22 mouse cellular contexts compared by ENCODE assay signal in the genomic region with DNA sequence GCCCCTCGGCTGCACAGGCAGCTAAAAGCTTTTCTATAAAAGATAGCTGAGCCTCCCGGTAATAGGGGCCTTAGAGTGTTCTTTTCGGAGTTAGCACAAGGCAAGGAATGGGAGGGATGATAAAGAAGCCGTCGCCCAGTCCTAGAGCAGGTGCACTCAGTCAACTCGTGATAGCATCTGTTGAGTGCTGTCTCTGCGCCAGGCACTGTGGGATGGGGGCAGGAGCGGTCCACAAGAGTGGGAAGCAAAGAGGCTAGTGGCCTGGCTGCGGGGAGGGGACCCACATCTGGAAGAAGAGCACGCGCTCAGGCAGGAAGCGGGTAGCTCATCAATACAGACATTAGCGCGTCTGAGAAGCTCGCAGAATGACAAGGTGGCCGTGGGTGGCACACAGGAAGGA.
A peak's percentile ranks its signal among the peaks of the same experiment; 100 is the strongest.
DNase-seq lines count a peak whose midpoint lies in the region; ATAC-seq and TF ChIP-seq lines count a peak whose summit lies in the region.
"Had no signal": no experiment of that assay in that cellular context is flagged by ENCODE, and none has a peak within 500 bp of the region (broad histone marks: within the 10 kb centered on the region; RNA-seq: fewer than 3 reads in every experiment).

No protein-coding gene starts in this region.

- WGBS in hindbrain, embryonic 10.5 days = 83% methylated on average over 16 of the region's 16 CpGs
- WGBS in hindbrain, postnatal 0 days = 63% methylated on average over 16 of the region's 16 CpGs

- H3K4me1 ChIP-seq in hindbrain, embryonic 10.5 days (replicated peaks) = peaks cover 84% of the 10 kb centered on the region
- H3K4me1 ChIP-seq in hindbrain, postnatal 0 days (ENCODE audit: insufficient read depth, low read length) = peaks cover 46% of the 10 kb centered on the region

- TF ChIP-seq POLR2A in brain, embryonic 14.5 days (IDR thresholded peaks at IDR 0.05; ENCODE audit: borderline replicate concordance, extremely low read depth, insufficient read depth, insufficient read length, poor library complexity, severe bottlenecking) = no peak

- DNase-seq in heart, adult 11 months = peak; percentile 93
- no peak for DNase-seq in heart, adult 8-10 months (ENCODE audit: low spot score)
- DNase-seq in hindbrain, embryonic 10.5 days (ENCODE audit: low spot score) = no peak
- DNase-seq in hindbrain, postnatal 0 days (ENCODE audit: low spot score) = no peak
- peak; percentile 31 for DNase-seq in brain, embryonic 14.5 days (ENCODE audit: low read depth)
- peak; percentile 25 for DNase-seq in naive thymus-derived CD4-positive, alpha-beta T cell, adult 2 months (ENCODE audit: low read depth)
- no peak for DNase-seq in thymus, postnatal 4 days
- no peak for DNase-seq in urinary bladder, postnatal 10 days (ENCODE audit: low spot score)
- DNase-seq: adrenal gland, postnatal 36 days; B cell, adult 2 months; cerebellum, postnatal 36 days; kidney, postnatal 36 days; layer of hippocampus, adult 9-11 months; liver, embryonic 13.5 days; lung, embryonic 14.5 days; right cerebral cortex, adult 18-20 months; spleen, adult 18-20 months had no signal

- no peak for TF ChIP-seq CTCF in hindbrain, postnatal 0 days (IDR thresholded peaks at IDR 0.05; ENCODE audit: low read depth)
- TF ChIP-seq CTCF in brain, embryonic 14.5 days (IDR thresholded peaks at IDR 0.05; ENCODE audit: borderline replicate concordance, extremely low read depth, insufficient read depth, insufficient read length) = no peak

- H3K4me3 ChIP-seq in hindbrain, embryonic 10.5 days = no peak overlapping the region
- no peak overlapping the region for H3K4me3 ChIP-seq in hindbrain, postnatal 0 days (ENCODE audit: low read length)
- H3K4me3 ChIP-seq: embryonic facial prominence, embryonic 10.5 days; limb, embryonic 13.5 days; liver, embryonic 13.5 days; neural tube, embryonic 13.5 days had no signal

- peak overlapping the region; percentile 75 for H3K27ac ChIP-seq in hindbrain, embryonic 10.5 days
- no peak overlapping the region for H3K27ac ChIP-seq in hindbrain, postnatal 0 days
- H3K27ac ChIP-seq: limb, embryonic 13.5 days; liver, embryonic 13.5 days; macrophage; neural tube, embryonic 13.5 days had no signal

- H3K36me3 ChIP-seq in hindbrain, embryonic 10.5 days = no peaks in the 10 kb centered on the region
- no peaks in the 10 kb centered on the region for H3K36me3 ChIP-seq in hindbrain, postnatal 0 days (ENCODE audit: insufficient read depth, low read length)
- H3K36me3 ChIP-seq: embryonic facial prominence, embryonic 10.5 days; limb, embryonic 13.5 days; liver, embryonic 13.5 days; neural tube, embryonic 13.5 days had no signal

- ATAC-seq in hindbrain, postnatal 0 days = no peak

- H3K9ac ChIP-seq in hindbrain, postnatal 0 days (replicated peaks; ENCODE audit: low read length) = no peak overlapping the region
- H3K9ac ChIP-seq: limb, embryonic 13.5 days; liver, embryonic 13.5 days; lung, embryonic 14.5 days; neural tube, embryonic 13.5 days had no signal

- no peak overlapping the region for H3K4me2 ChIP-seq in hindbrain, postnatal 0 days (ENCODE audit: low read depth, low read length)
- H3K4me2 ChIP-seq: limb, embryonic 13.5 days; liver, embryonic 13.5 days; lung, embryonic 14.5 days; midbrain, embryonic 11.5 days; neural tube, embryonic 13.5 days had no signal

- 0 out of 2 replicates have a peak, but pooled peaks cover 2% of the 10 kb centered on the region for H3K27me3 ChIP-seq in hindbrain, embryonic 10.5 days (ENCODE audit: insufficient read depth, poor library complexity, severe bottlenecking)
- no peaks in the 10 kb centered on the region for H3K27me3 ChIP-seq in hindbrain, postnatal 0 days (ENCODE audit: insufficient read depth, low read length)
- H3K27me3 ChIP-seq: limb, embryonic 13.5 days; liver, embryonic 13.5 days; neural tube, embryonic 13.5 days had no signal

- no peaks in the 10 kb centered on the region for H3K9me3 ChIP-seq in hindbrain, embryonic 10.5 days
- no peaks in the 10 kb centered on the region for H3K9me3 ChIP-seq in hindbrain, postnatal 0 days (ENCODE audit: low read length)
- H3K9me3 ChIP-seq: embryonic facial prominence, embryonic 10.5 days; limb, embryonic 13.5 days; liver, embryonic 13.5 days; neural tube, embryonic 13.5 days had no signal

Comparison
In these comparisons a context has a peak if more than half of its experiments do, and no peak if none do; other contexts are left out.
1. DNase-seq: peak in heart, adult 11 months (single experiment), brain, embryonic 14.5 days (single experiment) and naive thymus-derived CD4-positive, alpha-beta T cell, adult 2 months (single experiment); none in heart, adult 8-10 months (single experiment), hindbrain, embryonic 10.5 days (single experiment), hindbrain, postnatal 0 days (single experiment), thymus, postnatal 4 days (single experiment) and urinary bladder, postnatal 10 days (single experiment).